In genomic region chr8:123308738-123309137, GRCm38 (mm10) we compare ENCODE assay signal across 16 mouse cellular contexts. TPM values are rescaled to one million over a fixed set of nuclear protein-coding genes. Genes with fewer than 3 reads are reported as not detected.
"Had no signal": no experiment of that assay in that cellular context is flagged by ENCODE, and none has a peak within 500 bp of the region (broad histone marks: within the 10 kb centered on the region; RNA-seq: fewer than 3 reads in every experiment).

No protein-coding gene starts in this region.

- H3K4me1 ChIP-seq: midbrain, embryonic 15.5 days; neural tube, embryonic 13.5 days had no signal

- H3K9me3 ChIP-seq: midbrain, embryonic 15.5 days; neural tube, embryonic 13.5 days had no signal

- H3K9ac ChIP-seq: lung, embryonic 14.5 days; midbrain, embryonic 15.5 days; neural tube, embryonic 13.5 days had no signal

- H3K27me3 ChIP-seq: midbrain, embryonic 15.5 days; neural tube, embryonic 13.5 days had no signal

- H3K36me3 ChIP-seq: midbrain, embryonic 15.5 days had no signal

- H3K4me2 ChIP-seq: lung, embryonic 14.5 days; midbrain, embryonic 11.5 days; midbrain, embryonic 15.5 days; neural tube, embryonic 13.5 days had no signal

- H3K4me3 ChIP-seq: left cerebral cortex, adult 2 months; midbrain, embryonic 15.5 days; myocyte; neural tube, embryonic 13.5 days had no signal

- H3K27ac ChIP-seq: left cerebral cortex, adult 2 months; midbrain, embryonic 15.5 days; neural tube, embryonic 13.5 days had no signal

- DNase-seq: kidney, adult 2 months; kidney, postnatal 14 days; kidney, postnatal 4 days; layer of hippocampus, adult 9-11 months; layer of hippocampus, postnatal 36 days; lung, embryonic 14.5 days; lung, postnatal 10 days; lung, postnatal 4 days; thymus, postnatal 25 days had no signal

- ATAC-seq: intestine, postnatal 0 days; midbrain, embryonic 15.5 days had no signal

RNA-seq across cellular contexts. Expression of gene Spire2, which starts 23.8 kb away (rescaled TPM):
- total RNA-seq: monocyte, adult 5-6 weeks had no signal
